Mouse (Mus musculus): Measurements from ENCODE around the gene Itga3.

Gene Itga3

DNA sequence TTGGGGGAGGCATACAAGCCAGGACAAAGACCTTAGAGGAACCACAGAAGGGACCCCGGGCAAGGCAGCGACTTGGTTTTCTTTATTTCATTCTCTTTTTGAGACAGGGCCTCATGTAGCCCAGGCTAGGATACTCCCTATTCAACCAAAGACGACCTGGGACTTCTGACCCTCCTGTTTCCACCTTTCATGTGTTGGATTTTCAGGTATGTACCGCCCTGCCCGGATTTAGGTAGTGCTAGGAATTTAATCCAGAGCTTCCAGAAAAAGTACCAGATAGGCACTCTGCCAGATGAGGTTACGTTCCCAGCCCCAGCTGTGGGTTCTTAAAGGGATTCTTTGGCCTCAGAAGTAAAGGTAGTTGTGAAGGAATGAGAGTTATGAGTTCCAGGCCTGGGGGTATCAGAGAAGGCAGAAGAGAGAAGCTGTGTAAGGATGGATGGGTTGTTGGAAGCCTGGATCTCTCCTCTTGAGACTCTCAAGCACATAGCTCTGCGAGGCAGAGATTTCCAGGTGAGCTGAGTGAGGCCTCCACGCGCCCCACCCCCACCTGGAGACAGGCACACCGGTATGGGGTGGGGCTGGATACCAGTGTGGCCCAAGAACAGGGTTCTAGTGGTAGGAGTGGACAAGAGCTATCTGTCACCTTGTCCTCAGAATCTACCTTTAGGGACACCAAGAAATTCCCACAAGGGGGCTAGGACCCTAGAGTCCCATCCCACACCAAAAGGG, 7.2 kb downstream of the Itga3 start:
- no peak for DNase-seq

DNA sequence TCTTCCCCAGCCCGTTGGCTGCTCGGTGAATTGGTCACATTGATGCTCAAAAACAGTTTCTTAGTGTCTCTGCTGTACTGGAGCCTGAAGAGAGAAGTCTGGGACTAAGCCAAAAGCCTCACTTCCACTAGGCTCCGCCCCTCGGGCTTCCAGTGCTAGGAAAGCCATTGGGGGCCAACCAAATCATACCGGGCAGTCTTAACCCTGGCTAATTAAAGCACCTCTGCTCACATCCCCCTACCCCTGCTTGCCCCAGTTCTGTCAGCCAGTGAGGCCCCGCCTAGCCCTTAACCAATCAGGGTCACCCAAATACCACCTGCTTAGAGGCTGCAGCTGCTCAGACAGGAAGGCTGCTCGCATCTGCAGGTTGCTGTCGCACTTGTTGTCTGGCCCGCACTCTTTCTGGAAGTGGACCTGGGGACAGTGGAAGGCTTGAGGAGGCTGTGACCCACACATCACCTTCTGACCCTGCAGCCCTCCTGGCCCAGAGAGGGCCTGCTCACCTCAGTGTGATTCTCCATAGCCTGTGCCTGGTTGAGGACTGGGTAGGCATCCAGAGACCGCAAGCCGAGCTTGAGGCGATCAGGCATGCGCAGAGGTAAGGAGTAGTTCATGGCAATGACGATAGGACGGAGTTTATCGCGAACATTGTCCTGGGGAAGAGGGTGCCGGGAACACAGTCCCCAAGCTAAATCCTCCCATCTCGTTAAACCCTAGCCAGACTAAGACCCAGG, 19.7 kb downstream of the Itga3 start:
- DNase-seq: peak; percentile 16 to 62

DNA sequence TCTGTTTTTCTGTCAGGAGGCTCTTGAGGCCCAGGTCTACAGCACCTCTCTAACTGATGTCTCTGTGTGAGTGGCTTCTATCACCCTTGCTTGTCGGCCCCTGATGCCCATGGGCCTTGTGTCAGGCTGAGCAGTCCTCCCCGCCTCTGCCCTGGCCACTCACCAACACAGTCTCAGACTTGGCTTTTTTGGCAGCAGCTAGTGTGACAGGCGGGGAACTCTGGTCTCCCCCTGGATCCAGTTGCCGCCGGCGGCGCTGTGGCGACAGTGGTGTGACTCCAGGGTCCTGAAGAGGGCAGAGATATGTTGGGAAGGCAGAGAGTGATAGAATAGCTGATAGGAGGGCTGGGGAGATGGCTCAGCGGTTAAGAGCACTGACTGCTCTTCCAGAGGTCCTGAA, 23.5 kb downstream of the Itga3 start:
- no peak for DNase-seq

DNA sequence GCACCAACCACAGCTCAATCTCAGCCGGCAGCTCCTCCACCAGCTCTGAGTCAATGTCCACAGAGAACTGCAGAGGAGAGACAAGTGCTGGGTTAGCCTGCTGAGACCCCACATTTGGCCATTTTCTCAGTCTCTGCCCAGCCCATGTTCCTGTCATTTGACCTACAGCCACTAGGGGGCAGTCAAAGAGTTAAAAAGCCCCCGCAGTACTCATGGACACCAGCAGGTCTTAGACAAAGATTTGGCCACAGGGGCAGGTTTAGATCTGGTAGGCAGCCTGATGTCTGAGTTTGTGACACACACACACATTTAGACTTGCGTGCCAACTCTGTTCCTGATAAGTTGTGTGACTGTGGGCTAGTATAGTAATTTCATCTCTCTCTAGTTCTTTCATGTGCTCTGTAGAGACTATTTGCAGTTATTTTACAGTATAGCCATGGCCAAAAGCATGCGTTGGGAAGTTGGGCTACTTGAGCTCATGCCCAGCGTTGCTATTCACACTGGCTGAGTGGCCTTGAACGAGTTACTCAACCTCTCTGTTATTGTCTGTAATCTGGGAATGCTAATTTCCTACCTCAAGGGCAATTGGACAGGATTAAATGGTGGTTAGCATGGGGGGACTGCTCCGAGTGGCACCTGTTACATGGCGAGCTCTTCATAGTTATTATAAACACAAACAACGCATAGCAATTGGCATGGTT, 29.5 kb downstream of the Itga3 start:
- DNase-seq: peak; percentile 45 to 48

DNA sequence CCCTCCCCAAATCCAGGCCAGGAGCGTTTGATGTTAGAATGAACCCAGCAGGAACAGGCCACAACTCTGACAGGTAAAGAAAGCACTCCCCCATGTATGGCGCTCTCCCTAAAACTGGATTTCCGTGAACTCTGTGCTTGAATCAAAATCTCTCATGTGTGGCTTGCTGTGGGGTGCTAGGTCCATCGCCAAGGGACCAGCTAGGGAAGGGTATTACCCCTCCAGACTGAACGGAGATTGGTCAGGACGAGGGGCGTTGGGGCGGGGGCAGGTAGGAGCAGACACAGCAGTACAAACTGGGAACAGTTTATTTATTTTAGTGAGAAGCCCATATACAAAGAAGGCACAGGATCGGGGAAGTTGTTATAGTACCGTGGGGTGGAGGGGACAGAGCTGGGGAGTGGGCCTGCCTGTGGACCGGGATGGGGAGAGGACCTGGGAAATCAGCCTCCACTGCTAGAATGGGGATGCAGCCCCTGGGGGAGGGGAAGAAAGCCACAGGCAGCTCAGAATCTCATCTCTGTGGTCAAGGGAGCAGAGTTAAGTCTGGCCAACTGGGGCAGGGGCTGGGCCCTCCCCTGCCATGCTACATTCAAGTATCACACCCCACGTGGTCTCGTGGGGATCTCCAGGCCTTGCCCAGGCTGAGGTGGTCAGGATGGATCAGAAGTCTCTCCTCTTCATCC, 32.3 kb downstream of the Itga3 start:
- DNase-seq: no peak

DNA sequence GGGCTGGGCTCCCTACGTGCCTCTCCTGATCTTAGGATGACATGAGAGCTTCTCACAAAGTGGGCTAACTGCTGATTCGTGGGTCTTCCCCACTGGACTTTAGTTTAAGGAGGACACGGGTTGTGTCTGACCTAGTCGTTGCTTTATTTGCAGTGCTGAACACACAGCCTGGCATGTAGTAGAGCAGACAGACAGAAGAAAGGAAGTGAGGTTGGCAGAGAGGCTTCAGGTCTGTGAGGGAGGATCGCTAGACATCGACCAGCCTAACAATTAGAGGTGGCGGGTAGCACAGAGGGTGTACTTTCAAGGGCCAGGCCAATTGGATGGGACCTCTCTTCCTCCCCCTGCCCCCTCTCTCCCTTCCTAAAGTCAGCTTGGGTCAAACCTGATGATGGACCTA, 33.0 kb downstream of the Itga3 start:
- no peak for DNase-seq

DNA sequence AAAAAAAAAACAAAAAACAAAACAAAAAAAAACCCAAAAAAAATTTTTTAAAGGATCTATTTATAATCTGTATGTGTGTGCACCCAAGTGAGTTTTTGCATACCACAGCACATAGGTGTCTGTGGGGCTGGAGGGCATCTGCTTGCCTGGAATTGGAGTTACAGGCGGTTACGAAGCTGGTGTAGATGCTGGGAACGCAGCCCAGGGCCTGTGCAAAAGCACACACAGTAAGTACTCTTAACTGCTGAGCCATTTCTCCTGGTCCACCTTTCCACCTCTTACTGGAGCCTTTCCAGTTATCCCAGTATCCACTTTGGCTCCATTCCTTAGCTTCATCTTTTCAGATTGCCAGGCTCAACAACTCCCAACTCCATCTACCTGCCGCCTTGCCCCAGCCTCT, 33.5 kb downstream of the Itga3 start:
- no peak for DNase-seq

DNA sequence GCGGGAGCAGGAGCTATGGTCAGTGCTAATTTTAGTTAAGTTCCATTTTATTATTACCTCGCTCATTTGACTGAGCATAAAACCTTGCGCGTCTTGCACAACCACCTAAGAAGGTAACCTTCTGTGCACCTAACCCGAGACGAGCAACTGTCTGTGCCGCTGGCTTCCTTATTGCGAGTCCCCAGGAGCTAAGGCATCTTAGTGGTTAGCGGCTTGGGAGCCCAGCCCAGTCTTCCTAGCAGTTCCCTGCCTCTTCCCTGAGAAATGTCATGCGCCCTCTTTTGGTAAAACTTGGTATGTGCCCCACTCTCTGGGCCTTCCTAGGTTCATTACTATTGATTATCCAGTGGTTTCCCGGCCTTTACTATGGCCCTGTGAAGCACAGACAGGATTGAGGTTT, 34.5 kb downstream of the Itga3 start:
- DNase-seq: peak; percentile 54 to 61

DNA sequence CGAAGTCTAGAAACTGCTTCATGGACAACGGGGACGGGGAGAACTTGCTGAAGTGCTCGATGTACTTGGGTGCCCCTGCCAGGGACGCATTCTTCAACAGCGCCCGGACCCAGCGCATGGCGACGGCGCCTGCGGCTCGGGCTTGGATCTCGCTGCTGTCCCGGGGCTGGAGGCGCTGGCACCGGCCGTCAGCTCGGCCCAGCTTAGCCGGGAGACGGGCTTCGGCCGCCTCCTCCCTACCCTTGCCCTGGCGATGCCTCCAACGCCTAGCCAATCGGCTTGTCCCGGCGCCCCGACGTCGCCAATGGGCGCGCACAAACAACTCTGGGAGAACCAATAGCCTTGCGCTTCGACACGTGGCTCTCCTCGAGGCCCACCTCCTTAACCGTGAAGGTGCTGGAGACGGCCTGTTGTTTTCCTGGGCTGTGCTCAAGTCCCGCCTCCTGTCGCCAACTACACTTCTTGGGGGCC, 35.4 kb downstream of the Itga3 start, which contains the start of gene Pdk2:
TSS of gene Pdk2 (minus strand) at position 216 of the 471 bp plus-strand sequence.
- DNase-seq: peak; percentile 89 to 94

DNA sequence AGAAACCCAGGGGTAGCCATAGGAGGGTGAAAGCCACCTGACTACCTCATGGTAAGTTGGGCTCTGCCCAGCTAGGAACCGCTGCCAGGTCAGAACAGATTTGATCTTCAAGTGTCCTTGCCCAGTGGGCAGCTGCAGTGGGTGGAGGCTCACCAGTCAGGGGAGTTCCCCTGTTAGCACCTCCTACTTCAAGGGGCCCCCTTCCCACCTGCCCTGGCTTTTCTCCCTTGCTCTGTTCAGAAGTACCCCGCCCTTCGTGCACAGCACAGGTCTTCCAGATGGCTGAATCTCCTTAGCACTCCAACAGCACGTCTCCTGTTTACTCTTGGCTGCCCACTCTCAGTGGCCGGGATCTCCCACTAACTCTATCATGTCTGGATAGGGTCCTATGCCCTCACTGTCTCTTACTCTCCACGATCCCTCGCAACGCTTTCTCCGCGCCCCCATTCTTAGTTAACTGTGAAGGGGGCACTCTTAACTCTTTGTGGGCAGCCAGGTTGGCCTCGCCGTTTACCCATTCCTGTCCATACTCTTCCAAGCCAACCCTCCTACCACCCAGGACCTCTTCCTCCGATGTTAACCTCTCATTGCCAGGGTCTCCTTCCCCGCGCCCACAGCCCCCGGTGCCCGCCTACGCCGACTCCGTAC, 36.0 kb downstream of the Itga3 start:
- peak; percentile 26 to 42 for DNase-seq

DNA sequence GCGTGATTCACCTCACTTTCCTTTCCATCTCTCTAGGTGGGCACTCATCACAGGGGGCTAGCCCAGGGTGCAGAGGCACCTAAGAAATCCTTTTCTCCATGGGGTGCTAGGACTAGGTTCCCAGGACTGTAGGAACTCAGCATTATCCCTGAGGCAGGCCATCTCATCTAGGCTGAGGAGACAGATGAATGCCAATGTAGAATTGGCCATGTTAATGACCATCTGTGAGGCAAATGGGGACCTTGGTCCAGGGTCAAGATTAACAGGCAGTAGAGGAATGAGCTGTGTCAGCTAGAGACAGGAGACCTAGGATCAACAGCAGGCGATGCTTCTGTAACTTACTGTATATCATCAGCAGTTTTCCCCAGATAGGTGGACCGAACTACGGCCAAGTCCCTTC, 36.8 kb downstream of the Itga3 start:
- no peak for DNase-seq

DNA sequence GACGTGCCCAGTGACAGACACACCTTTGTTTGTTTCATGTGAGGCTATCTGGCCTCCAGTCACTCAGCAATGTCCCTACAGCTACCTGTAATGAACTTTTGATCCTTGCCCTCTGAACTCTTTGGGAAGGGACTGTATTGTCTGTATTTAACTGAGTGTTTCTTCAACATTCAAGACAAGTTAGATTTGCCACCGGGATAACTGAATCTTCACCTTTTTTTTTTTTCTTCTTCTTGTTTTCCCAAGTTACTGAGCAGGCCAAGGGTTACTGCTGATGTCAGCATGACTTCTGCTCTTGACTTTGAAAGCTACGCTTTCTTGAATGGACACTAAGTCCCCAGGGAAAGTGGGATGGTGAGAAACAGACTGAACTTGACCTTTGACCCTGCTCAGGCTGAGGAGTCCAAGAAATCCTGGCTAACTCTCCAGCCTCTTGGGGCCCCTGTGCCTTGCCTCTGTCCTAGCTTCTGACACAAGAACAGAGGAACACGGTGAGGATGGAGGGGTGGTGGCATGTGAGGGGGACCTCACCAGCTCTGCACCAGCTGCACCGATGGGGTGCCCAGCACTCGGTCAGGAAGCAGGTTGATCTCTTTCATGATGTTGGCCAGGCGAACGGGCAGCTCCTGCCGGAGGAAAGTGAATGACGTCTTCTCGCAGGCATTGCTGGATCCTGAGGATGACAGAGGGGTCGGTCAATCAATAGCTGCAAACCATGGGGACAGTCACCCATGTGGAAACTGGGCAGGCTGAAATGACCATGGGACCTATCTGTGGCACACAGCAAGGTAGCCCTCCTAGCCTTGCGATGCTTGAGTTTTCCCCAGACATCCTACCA, 37.6 kb downstream of the Itga3 start:
- DNase-seq: no peak

DNA sequence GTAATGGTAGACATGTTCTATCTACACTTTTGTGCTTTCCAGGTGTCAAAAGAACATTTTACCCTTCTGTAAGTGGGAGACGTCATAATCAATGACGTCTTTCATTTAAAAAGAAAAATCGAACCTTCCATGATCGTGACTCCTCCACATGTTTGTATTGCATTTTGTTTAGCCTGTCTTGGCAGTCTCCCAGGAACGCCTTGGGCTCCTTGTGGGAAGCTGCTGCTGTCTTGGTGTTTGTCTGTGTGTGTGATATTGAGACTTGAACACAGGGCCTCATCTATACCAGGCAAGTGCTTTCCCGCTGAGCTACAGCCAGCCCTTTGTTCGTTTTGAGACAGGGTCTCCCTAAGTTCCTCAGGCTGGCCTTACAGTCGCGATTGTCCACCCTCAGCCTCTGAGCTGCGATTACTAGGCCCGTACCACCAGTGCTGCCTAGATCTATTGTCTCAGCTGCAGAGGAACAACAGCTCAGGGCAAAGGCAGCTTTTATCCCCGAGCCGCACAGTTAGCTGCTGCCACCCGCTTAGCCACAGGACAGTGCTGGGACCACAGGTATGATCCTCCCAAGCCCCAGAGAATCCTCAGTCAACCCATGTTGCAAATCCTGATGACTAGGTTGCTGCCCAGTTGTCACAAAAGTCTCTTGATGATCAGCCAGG, 38.3 kb downstream of the Itga3 start:
- DNase-seq: no peak

DNA sequence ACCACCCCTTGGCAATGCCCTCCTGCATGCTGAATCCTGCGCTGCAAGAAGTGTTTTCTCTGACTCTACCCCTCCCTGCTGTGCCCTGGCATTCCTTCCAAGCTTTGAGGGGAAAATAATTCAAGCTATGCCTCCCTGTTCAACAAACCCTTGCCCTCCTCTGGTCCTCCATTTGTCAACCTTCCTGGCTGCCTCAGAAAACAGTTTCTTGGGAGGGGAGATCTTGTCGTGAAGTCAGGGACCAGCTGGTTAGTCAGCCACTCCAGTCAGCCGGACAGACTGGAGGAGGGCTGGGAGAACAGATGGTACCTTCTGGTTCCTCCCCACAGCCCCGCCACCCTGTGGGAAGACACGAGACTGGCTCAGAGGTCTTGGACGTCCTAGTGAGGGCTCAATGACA, 39.3 kb downstream of the Itga3 start:
- no peak for DNase-seq

DNA sequence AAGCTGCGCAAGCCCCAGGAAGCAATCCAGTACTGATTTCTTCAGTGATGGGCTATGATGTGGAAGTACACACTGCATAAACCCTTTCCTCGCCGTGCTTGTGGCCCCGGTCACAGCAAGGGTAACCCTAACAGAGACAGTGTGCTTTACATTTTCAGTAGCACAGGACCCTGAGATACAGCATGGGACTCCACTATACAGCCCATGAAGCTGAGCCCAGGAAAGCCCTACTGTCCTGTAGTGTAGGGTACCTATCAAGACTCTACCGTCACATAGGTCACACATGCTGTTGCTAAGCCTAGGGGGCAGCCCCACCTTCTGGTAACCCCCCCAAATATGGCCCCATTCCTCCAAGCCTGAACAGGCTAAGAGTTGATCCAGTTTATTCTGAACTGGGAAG, 40.1 kb downstream of the Itga3 start:
- no peak for DNase-seq

DNA sequence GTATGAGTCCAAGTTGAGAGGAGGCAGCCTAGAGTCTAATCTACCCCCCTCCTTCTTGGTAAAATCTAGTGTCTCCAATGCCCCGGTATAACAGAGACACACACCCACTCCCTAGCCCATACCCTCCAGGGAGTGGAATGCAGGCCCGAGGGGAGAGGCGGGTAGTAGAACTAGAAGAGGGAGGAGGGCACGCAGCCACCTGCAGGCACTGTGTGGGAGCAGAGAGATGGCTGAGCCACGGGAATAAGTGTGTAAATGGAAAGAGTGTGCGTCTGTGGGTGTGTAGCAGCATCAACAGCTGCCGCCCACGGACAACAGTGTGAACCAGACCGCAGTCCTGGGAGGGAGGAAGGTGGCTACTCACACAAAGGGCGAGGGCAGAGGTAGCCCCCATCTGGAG, 41.7 kb downstream of the Itga3 start:
- no peak for DNase-seq

DNA sequence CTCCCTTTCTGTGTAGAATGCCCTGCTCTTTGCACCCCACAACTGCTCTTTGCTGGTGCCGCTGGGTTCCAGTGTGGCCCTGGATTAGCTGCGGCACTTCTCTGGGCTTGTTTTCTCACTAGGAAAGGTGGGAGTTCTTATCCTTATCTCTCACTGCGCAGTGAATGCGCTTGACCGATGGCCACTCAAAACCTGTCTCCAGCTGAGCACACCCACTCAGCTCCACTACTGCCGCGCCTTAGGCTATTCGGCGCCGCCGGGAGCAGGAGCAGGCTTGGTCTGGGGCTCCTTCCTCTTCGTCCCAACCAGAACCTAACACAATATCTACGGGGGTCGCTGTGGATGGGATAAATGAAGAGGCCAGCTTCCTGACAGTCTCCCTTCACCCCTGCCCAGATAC, 43.0 kb downstream of the Itga3 start:
- DNase-seq: no peak

DNA sequence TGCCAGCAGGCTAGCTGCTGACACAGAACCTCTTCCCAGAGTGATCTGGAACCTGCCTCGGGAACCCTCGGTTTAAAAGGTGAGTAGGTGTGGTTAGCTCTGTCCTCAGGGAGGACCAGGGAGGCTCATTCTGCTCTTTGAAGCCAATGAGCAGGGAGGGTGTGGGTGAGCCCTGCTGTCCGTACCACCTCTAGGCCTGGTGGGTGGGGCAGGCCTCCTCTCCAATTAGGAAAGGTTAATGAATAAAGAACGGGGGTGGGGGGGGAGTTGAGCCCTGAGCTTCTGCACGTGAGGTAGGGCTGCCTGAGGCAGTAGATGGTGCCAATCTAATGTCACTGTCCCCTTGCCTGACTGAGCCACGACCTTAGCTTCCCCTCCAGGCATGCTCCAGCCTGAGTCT, 43.7 kb downstream of the Itga3 start:
- DNase-seq: no peak

DNA sequence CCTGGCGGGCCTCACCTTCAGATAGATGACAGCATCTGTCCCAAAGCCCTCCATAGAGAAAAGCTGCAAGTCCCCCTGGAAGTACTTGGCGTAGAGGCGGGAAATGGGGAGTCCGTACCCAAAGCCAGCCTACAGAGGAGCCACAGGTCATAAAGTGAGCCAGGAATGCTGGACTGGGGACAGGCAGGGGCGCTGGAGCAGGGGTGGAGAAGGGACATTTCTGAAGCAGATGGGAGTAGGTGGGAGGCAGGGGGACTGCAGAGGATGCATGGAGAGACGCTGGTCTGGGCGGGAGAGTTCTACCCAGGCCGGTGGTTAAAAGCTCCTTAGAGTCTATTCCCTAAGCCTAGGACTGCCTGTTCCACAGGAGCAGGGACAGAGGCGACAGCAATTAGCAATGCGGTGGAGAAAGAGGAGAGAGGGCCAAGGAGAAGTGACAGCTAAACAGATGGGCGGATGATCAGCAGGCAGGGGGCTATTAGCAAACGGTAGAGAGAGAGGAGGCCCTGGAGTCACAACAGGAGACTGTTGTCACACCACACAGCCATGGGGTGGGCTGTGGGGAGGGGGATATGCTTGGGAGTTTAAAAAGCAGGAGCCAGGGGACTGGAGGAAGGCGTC, 48.6 kb downstream of the Itga3 start:
- DNase-seq: no peak

DNA sequence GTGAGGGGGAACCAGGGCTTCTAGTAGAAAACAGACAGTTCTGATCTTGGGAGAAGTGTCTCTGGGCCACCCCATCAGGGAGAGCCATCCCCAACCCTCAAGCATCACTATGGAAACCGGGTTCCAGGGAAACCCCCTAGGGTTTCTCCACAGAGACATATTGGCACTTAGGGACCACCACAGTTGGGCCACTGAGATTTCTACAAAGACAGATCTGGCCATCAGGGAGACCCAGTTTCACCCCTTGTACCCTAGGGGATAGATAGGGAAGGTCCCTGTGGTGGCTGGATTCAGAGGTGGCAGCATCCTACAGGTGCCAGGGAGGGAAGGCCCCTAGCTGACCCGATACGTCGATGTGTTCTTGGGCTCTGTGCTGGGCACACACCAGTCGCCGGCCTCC, 49.8 kb downstream of the Itga3 start:
- DNase-seq: no peak

DNA sequence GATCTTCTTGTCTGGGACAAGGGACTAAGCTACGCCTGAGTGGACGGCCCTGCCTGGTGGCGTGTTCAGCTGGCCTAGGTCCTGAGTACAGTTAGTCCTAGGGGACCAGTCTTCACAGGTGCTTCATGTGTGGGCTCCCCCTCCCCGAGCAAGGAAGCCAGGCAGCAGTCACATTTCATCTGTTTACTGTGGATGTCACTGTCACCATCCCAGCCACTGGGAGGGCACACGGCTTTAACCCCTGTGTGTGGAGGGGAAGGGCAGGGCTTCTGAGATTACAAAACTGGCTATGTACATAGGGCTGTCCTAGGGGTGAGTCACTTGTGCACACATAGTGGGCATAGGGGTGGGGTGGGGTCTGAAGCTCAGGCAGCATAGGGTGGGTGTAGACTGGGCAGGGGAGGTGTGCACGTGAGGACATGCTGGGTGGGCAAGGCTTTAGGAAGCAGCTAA, 50.5 kb downstream of the Itga3 start:
- DNase-seq: no peak
